ENCODE assay signal across 17 mouse cellular contexts in genomic region chr14:118305951-118306350, GRCm38 (mm10). TPM values are rescaled to one million over a fixed set of nuclear protein-coding genes. Genes with fewer than 3 reads are reported as not detected.
DNase-seq lines count a peak whose midpoint lies in the region; ATAC-seq lines count a peak whose summit lies in the region.
"Had no signal": no experiment of that assay in that cellular context is flagged by ENCODE, and none has a peak within 500 bp of the region (broad histone marks: within the 10 kb centered on the region; RNA-seq: fewer than 3 reads in every experiment).

No protein-coding gene starts in this region.

- 69% methylated on average over 9 of the region's 9 CpGs for WGBS in heart, embryonic 11.5 days (ENCODE audit: insufficient replicate concordance)
- WGBS in limb, embryonic 13.5 days: 52% methylated on average over 9 of the region's 9 CpGs
- 83% methylated on average over 9 of the region's 9 CpGs for WGBS in limb, embryonic 10.5 days
- WGBS in embryonic facial prominence, embryonic 15.5 days: 40% methylated on average over 9 of the region's 9 CpGs

- no peak overlapping the region for H3K4me3 ChIP-seq in heart, embryonic 11.5 days (ENCODE audit: low read depth, low read length)
- no peak overlapping the region for H3K4me3 ChIP-seq in limb, embryonic 13.5 days
- no peak overlapping the region for H3K4me3 ChIP-seq in limb, embryonic 10.5 days
- H3K4me3 ChIP-seq in embryonic facial prominence, embryonic 15.5 days (replicated peaks): no peak overlapping the region
- H3K4me3 ChIP-seq: neural tube, embryonic 15.5 days had no signal

- H3K4me1 ChIP-seq in heart, embryonic 11.5 days (ENCODE audit: control insufficient read depth, insufficient read depth, low read length): no peaks in the 10 kb centered on the region
- H3K4me1 ChIP-seq in limb, embryonic 13.5 days: peaks cover 16% of the 10 kb centered on the region
- peaks cover 5% of the 10 kb centered on the region; the same call in 1 of the 2 replicates for H3K4me1 ChIP-seq in limb, embryonic 10.5 days
- peaks cover 21% of the 10 kb centered on the region for H3K4me1 ChIP-seq in embryonic facial prominence, embryonic 15.5 days

- no peaks in the 10 kb centered on the region; the same call in 1 of the 2 replicates for H3K27me3 ChIP-seq in heart, embryonic 11.5 days (ENCODE audit: control insufficient read depth, insufficient read depth, low read length)
- 0 out of 2 replicates have a peak, but pooled peaks cover 2% of the 10 kb centered on the region for H3K27me3 ChIP-seq in limb, embryonic 13.5 days
- 0 out of 2 replicates have a peak, but pooled peaks cover 4% of the 10 kb centered on the region for H3K27me3 ChIP-seq in limb, embryonic 10.5 days (ENCODE audit: low read depth, poor library complexity, severe bottlenecking)
- H3K27me3 ChIP-seq in embryonic facial prominence, embryonic 15.5 days: no peaks in the 10 kb centered on the region
- H3K27me3 ChIP-seq: neural tube, embryonic 15.5 days had no signal

- no peak overlapping the region for H3K4me2 ChIP-seq in heart, embryonic 11.5 days
- H3K4me2 ChIP-seq in limb, embryonic 13.5 days (replicated peaks): no peak overlapping the region
- 0 out of 2 replicates have a peak overlapping the region, but pooled peaks have one; percentile 21 for H3K4me2 ChIP-seq in embryonic facial prominence, embryonic 15.5 days (replicated peaks)
- H3K4me2 ChIP-seq: neural tube, embryonic 15.5 days had no signal

- no peak for ATAC-seq in heart, embryonic 11.5 days (replicated peaks; ENCODE audit: insufficient number of reproducible peaks, low FRiP score, low TSS enrichment)
- peak; percentile 85; the same call in 1 of the 2 replicates for ATAC-seq in limb, embryonic 13.5 days (ENCODE audit: low FRiP score, low read depth)
- ATAC-seq in embryonic facial prominence, embryonic 15.5 days (ENCODE audit: insufficient number of reproducible peaks, low FRiP score, low TSS enrichment, low read depth): peak; percentile 72; the same call in 1 of the 2 replicates

- no peaks in the 10 kb centered on the region for H3K36me3 ChIP-seq in heart, embryonic 11.5 days (ENCODE audit: control insufficient read depth, insufficient read depth, low read length)
- no peaks in the 10 kb centered on the region for H3K36me3 ChIP-seq in limb, embryonic 13.5 days
- H3K36me3 ChIP-seq in limb, embryonic 10.5 days: no peaks in the 10 kb centered on the region
- H3K36me3 ChIP-seq in embryonic facial prominence, embryonic 15.5 days: no peaks in the 10 kb centered on the region
- H3K36me3 ChIP-seq: neural tube, embryonic 15.5 days had no signal

- no peak overlapping the region for H3K9ac ChIP-seq in heart, embryonic 11.5 days (ENCODE audit: low read depth, low read length)
- H3K9ac ChIP-seq in limb, embryonic 13.5 days: no peak overlapping the region
- H3K9ac ChIP-seq in embryonic facial prominence, embryonic 15.5 days: no peak overlapping the region
- H3K9ac ChIP-seq: neural tube, embryonic 15.5 days had no signal

- H3K9me3 ChIP-seq in heart, embryonic 11.5 days (replicated peaks; ENCODE audit: control insufficient read depth, low read length): no peaks in the 10 kb centered on the region
- no peaks in the 10 kb centered on the region for H3K9me3 ChIP-seq in limb, embryonic 13.5 days
- no peaks in the 10 kb centered on the region for H3K9me3 ChIP-seq in limb, embryonic 10.5 days (replicated peaks)
- H3K9me3 ChIP-seq in embryonic facial prominence, embryonic 15.5 days (replicated peaks): no peaks in the 10 kb centered on the region
- H3K9me3 ChIP-seq: neural tube, embryonic 15.5 days had no signal

- H3K27ac ChIP-seq in heart, embryonic 11.5 days (ENCODE audit: low read depth, low read length): no peak overlapping the region
- H3K27ac ChIP-seq in limb, embryonic 13.5 days: no peak overlapping the region; the same call in 1 of the 2 replicates
- no peak overlapping the region for H3K27ac ChIP-seq in limb, embryonic 10.5 days
- no peak overlapping the region for H3K27ac ChIP-seq in embryonic facial prominence, embryonic 15.5 days (replicated peaks)
- H3K27ac ChIP-seq: neural tube, embryonic 15.5 days had no signal

- DNase-seq in heart, adult 18-20 months: peak; percentile 5 to 20
- DNase-seq in limb, embryonic 10.5 days (ENCODE audit: low spot score): no peak
- peak; percentile 5 for DNase-seq in lung, postnatal 10 days
- DNase-seq in MN1 (ENCODE audit: low spot score): no peak
- DNase-seq: cerebellum, adult 9-11 months; gastrocnemius, postnatal 36 days; layer of hippocampus, postnatal 36 days; liver; right cerebral cortex, postnatal 14 days; thymus, postnatal 14 days had no signal

RNA-seq across cellular contexts. Expression of gene Gm9376, which starts 39.2 kb away (rescaled TPM):
- not detected for total RNA-seq in heart, adult 18-20 months (2021)
- not detected in 2 replicates for polyA plus RNA-seq in heart, embryonic 11.5 days (2014; fragmentation: Nextera tagmentation; extraction: Ambion mirVana)
- not detected in 2 replicates for polyA plus RNA-seq in limb, embryonic 13.5 days (2015; fragmentation: Nextera tagmentation; extraction: Ambion mirVana)
- not detected in 2 replicates for polyA plus RNA-seq in limb, embryonic 10.5 days (2016; fragmentation: Nextera tagmentation; extraction: Ambion mirVana)
- not detected in 2 replicates for polyA plus RNA-seq in embryonic facial prominence, embryonic 15.5 days (2015; fragmentation: Nextera tagmentation; extraction: Ambion mirVana)
- total RNA-seq: gastrocnemius, postnatal 36 days; layer of hippocampus, postnatal 36 days; monocyte, adult 5-6 weeks had no signal
- polyA plus RNA-seq: hindbrain, embryonic 11.5 days; kidney, embryonic 14.5 days; neural tube, embryonic 15.5 days had no signal

Comparison
In these comparisons a context has a peak if more than half of its experiments do, and no peak if none do; other contexts are left out.
1. DNase-seq: peak in heart, adult 18-20 months (2 of 2) and lung, postnatal 10 days (single experiment); none in limb, embryonic 10.5 days (single experiment) and MN1 (single experiment).